Mouse (Mus musculus): ENCODE data around the gene Mettl13.
A peak's percentile ranks its signal among the peaks of the same experiment; 100 is the strongest.

The Mettl13 gene

GRCm38 (mm10) chr1:162532330-162532729 is 16.0 kb downstream of the Mettl13 start:
- no peak for DNase-seq (ENCODE audit: low spot score)

DNA sequence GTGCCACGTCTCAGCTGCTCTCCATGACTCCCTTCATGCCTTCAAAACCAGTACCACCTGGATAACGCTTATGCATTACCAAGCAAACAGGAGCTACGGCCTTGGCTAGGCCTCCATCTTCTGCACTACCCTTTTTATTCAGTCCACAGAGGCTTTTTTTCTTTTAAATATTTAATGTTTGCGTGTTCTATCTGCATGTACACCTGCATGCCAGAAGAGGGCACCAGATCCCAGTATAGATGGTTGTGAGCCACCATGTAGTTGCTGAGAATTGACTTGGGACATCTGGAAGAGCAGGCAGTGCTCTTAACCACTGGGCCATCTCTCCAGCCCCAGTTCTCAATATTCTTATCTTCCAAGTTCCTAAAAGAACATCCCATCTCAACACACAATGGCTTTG is 16.8 kb downstream of the Mettl13 start:
- DNase-seq (ENCODE audit: low spot score) = no peak

DNA sequence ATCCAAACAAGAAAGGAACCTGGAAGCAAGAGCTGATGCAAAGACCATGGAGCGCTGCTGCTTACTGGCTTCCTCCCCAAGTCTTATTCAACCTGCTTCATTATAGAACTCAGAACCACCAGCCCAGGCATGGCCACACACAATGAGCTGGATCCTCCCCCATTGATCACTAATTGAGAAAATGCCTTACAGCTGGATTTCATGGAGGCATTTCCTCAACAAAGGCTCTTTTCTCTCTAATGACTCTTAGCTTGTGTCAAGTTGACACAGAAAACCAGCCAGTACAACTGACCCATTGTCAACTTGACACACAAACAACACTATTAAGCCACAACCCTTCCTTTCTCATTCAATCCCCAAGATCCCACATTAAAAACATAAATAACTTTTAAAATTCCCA is 17.7 kb downstream of the Mettl13 start:
- DNase-seq (ENCODE audit: low spot score) = no peak

GRCm38 (mm10) chr1:162529651-162530050 is 18.7 kb downstream of the Mettl13 start:
- DNase-seq (ENCODE audit: low spot score) = no peak

GRCm38 (mm10) chr1:162515116-162515515 is 33.2 kb downstream of the Mettl13 start:
- DNase-seq (ENCODE audit: low spot score) = no peak

GRCm38 (mm10) chr1:162510013-162510356 is 38.4 kb downstream of the Mettl13 start:
- DNase-seq (ENCODE audit: low spot score) = no peak

DNA sequence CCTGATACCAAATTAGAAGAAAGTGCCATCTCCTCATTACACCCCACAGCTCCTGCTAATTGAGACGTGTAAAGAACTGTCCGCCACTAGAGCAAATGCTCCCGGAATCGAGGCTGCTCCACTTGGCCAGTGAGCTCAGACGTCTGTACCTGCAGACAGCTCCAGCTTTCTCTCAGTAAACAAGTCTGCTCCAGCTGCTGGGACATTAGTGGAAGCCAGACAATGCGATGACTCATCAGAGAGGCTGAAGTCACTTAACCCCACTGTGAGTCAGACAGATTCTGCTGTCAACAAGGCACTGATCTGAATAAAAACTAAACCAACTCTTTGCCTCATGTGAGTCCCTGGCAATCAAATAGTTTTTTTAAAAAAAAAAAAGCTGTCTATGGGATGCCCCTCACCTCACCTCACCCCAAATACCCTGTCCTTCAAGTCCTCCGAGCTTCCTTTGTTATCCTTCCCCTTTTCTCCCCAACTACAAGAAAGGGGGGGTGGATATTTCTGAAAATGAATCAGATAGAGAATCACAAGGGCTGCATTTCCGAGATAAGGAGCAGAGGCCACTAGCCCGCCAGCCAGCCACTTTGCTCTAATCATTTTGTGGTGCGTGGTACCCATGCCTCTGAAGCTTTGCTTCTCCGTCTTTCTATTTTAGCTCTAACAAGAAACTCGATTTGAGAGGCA is 38.9 kb downstream of the Mettl13 start:
- peak; percentile 91 for DNase-seq (ENCODE audit: low spot score)

- no peak for DNase-seq (ENCODE audit: low spot score)
Measured at GRCm38 (mm10) chr1:162508211-162509005, 39.9 kb downstream of the Mettl13 start.

- DNase-seq (ENCODE audit: low spot score) = no peak
Measured at GRCm38 (mm10) chr1:162506516-162506915, 41.8 kb downstream of the Mettl13 start.

GRCm38 (mm10) chr1:162505649-162506048 is 42.7 kb downstream of the Mettl13 start:
- DNase-seq (ENCODE audit: low spot score) = no peak

All from MN1 (cell line).